Mouse (Mus musculus) liver, embryonic 14.5 days (tissue): Measurements from ENCODE around the gene Dut.

Experiments used
- CTCF ChIP-seq: IDR thresholded peaks from 2 replicates; pipeline ENCODE4 v1.5.1; 2016; ENCODE audit warnings: antibody characterized with exemption, low read depth, control low read depth
- EP300 ChIP-seq: IDR thresholded peaks from 2 replicates; pipeline ENCODE4 v1.6.1; 2016; ENCODE audit warnings: antibody characterized with exemption, low read depth

DNA sequence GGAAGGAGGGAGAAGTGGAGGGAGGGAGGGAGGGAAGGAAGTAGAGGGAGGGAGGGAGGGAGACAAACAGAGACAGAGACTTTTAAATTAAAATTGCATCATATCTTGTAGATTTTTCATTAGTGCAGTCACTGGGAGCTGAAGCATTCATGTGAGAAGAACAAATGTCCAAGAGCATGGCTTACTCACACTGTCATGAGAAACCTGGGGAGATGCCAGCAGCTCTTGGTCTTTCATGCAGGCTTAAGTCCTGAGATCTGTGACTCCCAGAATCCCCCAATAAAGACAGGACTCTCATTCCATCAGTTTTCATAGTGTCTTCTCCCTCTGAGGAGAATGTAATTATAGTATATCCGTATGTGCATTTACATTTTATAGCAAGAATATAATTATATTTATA, 28.4 kb upstream of the Dut start:
- no peak for TF ChIP-seq CTCF
- no peak for TF ChIP-seq EP300
